In the genomic region with DNA sequence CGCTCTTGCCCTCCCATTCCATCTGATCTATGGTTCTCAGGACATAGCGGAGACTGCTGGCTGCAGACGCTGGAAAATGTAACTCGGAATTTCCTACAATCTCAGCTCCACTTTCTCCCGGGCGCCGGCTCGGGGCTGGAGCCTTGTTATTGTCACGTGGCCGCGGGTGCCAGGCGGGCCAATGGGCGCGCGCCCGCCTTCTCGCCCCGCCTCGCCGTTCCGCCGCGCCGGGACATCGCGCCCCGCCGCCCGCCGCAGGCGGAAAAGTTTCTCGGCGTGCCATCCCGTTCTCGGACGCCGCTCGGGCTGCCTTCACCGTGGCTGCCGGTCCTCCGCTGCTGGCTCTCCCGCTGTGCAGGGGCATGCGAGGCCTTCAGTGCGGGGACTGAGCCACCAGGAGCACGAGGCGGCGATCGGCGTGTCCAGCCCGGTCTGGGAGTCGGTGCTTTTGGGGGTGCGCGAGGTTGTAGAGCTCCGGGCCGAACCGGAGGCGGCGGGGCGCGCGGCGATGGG, we compare ENCODE assay signal across 8 mouse cellular contexts. TPM values are rescaled to one million over a fixed set of nuclear protein-coding genes. Genes with fewer than 3 reads are reported as not detected.
A peak's percentile ranks its signal among the peaks of the same experiment; 100 is the strongest.
DNase-seq lines count a peak whose midpoint lies in the region; ATAC-seq lines count a peak whose summit lies in the region.

Lrig3 (plus strand) TSS at position 201 of the 513 bp plus-strand sequence.

- no peaks in the 10 kb centered on the region for H3K36me3 ChIP-seq in intestine, embryonic 15.5 days

- peak within 1 kb of the TSS; percentile 93 for H3K9ac ChIP-seq in intestine, embryonic 15.5 days

- intact Hi-C loops in gastrocnemius, postnatal 36 days (cut with DNase I), result no loop called here
- intact Hi-C loops in left cerebral cortex, postnatal 14 days (cut with DNase I), result no loop called here

- H3K4me3 ChIP-seq in intestine, embryonic 15.5 days (replicated peaks), result peak within 1 kb of the TSS; percentile 77

- no peaks in the 10 kb centered on the region for H3K9me3 ChIP-seq in intestine, embryonic 15.5 days

- peak within 1 kb of the TSS; percentile 89 for H3K27ac ChIP-seq in intestine, embryonic 15.5 days

- WGBS in intestine, embryonic 15.5 days, result under 1% methylated on average over 57 of the region's 62 CpGs

- peak within 1 kb of the TSS; percentile 70 for H3K4me2 ChIP-seq in intestine, embryonic 15.5 days (replicated peaks)

- H3K4me1 ChIP-seq in intestine, embryonic 15.5 days (replicated peaks), result peaks cover 4% of the 10 kb centered on the region; the same call in 1 of the 2 replicates

- peak; percentile 77 for ATAC-seq in intestine, embryonic 15.5 days
- peak; percentile 86 for ATAC-seq in megakaryocyte, adult 5-6 weeks (ENCODE audit: poor library complexity, severe bottlenecking)
- no peak for ATAC-seq in inflammation-experienced regulatory T-cells, adult 6 months

- no peaks in the 10 kb centered on the region for H3K27me3 ChIP-seq in intestine, embryonic 15.5 days (replicated peaks)

- peak; percentile 86 for DNase-seq in adrenal gland, postnatal 25 days
- peak; percentile 95 for DNase-seq in embryo, embryonic 11 days
- peak; percentile 79 to 85 for DNase-seq in gastrocnemius, postnatal 36 days
- DNase-seq in left cerebral cortex, postnatal 14 days (ENCODE audit: low spot score in 2 of 2), result peak; percentile 23 to 73
- peak; percentile 79 for DNase-seq in right cerebral cortex, postnatal 25 days

RNA-seq across cellular contexts. Expression of gene Lrig3, which starts in this region (rescaled TPM):
- 4.0 and 7.2 TPM in 2 replicates for total RNA-seq in adrenal gland, postnatal 25 days (2021)
- 1 to 10 TPM; 2.9 to 6.3 TPM for total RNA-seq in gastrocnemius, postnatal 36 days (2021)
- polyA plus RNA-seq in intestine, embryonic 15.5 days (2015; fragmentation: Nextera tagmentation; extraction: Ambion mirVana), result 13.7 and 14.8 TPM in 2 replicates
- total RNA-seq in left cerebral cortex, postnatal 14 days (2021), result 1 to 10 TPM; 3.1 to 3.7 TPM
- 1.5 and 1.8 TPM in 2 replicates for total RNA-seq in megakaryocyte, adult 5-6 weeks (2015)
- total RNA-seq in megakaryocyte, adult 5-6 weeks (2017), result 1.1 and 2.1 TPM in 2 replicates
- not detected for polyA plus RNA-seq in inflammation-experienced regulatory T-cells, adult 6 months (2017; shearing (Covaris generic))

Comparison
In these comparisons a context has a peak if more than half of its experiments do, and no peak if none do; other contexts are left out.
1. RNA of gene Lrig3 (polyA plus RNA-seq): 13.7 to 14.8 TPM in intestine, embryonic 15.5 days; not detected in inflammation-experienced regulatory T-cells, adult 6 months; every median in the first group is over 10 times any median in the second.
2. Peak in every context shown above with its lines, with median percentiles within 50 percentile points of each other: DNase-seq.